Mouse (Mus musculus) adrenal gland, postnatal 0 days (tissue): ENCODE data around the gene Tnnc2. TPM values are rescaled to one million over a fixed set of nuclear protein-coding genes. Genes with fewer than 3 reads are reported as not detected.

Experiments used
- polyA plus RNA-seq: library from polyadenylated mRNA; unstranded; fragments of >200 nt; fragmentation: Nextera tagmentation; extraction: Ambion mirVana; gene quantifications from 2 replicates; pipeline ENCODE4 v1.2.1, GENCODE M21; 2015

The Tnnc2 gene
- polyA plus RNA-seq = 19.4 and 89.9 TPM in 2 replicates

DNA sequence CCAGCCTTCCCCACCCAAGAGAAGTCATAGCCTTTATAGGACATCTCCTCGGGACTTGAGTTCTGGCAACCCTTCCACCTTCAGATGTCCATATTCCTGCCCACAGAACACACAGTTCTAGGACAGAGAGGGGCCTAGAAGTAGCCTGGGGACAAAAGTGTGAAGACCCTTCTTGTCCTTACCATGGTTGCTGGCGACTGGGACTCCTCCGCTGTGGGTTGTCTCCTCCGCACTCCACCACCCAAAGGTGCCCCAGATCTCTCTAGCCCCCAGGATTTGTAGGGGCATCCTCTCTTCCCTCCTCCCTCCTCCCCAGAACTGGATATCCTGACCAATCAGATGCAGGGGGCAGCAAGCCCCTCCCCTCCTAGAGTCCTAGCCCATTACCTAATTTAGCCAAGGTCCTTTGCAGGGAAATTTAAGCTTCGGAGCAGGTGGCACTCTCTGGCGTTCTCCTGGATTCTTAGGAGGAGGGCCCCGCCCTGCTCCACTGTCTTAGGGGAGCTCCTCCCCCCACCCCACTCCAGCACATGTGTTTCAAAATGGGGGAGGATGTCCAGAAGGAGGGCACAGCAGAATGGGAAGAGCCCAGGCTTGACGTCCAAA, at the start of gene Tnnc2:
Tnnc2 (minus strand) TSS at position 487 of the 606 bp plus-strand sequence.

DNA sequence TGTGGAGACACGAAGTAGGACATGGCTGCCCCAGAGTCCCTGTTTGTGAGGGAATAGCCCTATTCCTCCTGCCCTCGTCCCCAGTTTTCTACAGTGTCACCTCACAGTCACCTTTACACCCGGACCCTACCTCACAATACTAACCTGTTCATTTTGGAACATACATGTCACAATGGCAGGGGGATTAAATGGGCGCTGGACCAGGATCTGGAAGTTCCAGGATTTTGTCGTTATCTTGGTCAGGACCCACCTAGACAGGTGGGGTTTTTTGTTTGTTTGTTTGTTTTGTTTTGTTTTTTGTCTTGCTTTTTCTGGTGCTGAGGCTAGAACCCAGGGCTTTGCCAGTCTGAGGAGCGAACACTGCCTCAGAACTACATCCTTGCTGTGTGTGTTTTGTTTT, 48.7 kb upstream of the Tnnc2 start, which contains the start of gene Spata25:
Spata25 (minus strand) TSS at position 101 of the 400 bp plus-strand sequence.

DNA sequence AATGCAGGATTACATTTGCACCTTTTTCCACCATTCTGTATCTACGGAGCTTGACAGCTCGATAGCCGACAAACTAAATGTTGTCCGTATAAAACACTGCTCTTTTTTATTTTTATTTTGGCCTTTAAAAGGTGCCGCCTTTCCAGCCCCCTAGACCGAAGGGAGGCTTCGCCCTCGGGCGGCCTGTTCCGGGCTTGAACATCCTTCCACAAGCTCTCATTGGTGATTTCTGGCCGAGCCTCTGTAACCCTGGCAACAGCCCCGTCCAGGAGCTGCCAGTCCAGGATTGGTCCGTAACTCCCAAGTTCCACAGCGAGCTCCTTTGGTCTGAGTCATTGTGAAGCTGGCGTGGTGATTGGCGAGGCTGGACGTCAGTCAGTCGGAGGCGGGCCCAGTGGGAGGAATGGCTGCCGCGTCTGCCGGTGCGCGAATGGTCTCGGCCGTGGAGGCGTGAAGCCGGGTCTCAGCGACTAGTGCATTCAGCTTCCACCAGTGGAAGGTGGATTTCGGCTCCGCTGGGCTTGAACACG, 42.9 kb upstream of the Tnnc2 start, which contains the start of gene Zswim1:
Zswim1 (plus strand) TSS at position 51 of the 530 bp plus-strand sequence.

GRCm38 (mm10) chr2:164804533-164805331, 25.0 kb upstream of the Tnnc2 start, which contains the start of the genes Acot8 and Zswim3:
Gene Acot8 (minus strand): TSS chr2:164804882.
Gene Zswim3 (plus strand): TSS chr2:164805098.

GRCm38 (mm10) chr2:164785481-164786387, 6.0 kb upstream of the Tnnc2 start, which contains the start of gene Snx21:
Gene Snx21 (plus strand): TSS chr2:164785823.

DNA sequence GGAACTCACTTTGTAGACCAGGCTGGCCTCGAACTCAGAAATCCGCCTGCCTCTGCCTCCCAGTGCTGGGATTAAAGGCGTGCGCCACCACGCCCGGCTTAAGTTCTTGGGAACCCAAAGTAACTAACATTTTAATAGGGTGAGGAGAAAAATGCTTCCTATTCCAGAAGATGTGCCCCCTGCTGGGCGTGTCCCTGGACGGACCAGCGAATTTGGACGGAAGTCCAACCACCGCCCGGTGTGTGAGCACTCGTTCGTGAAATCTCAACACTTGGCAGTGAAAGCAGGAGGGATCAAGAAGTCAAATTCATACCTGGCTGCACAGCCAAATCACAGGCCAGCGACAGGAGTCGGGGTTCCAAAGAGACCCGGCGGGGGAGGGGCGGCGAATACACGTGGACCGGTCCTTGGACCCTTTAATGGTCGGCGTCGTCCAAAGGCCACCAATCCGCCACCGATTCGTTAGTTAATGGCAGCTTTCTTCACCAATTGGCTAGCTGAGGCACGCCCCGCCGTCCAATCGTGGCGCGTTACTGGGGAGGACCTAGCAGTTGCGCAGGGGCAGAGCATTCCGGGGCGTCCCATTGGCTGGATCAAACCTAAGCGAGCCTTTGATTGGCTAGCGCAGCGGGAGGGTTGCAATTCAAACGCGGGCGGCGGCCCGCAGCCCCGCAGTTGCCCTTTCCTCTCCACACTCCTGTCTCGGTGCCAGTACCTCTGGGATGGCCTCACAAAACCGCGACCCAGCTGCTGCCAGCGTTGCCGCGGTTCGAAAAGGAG, 10.3 kb downstream of the Tnnc2 start, which contains the start of gene Ube2c:
Ube2c (plus strand) TSS at position 641 of the 780 bp plus-strand sequence.

GRCm38 (mm10) chr2:164745843-164746479, 33.8 kb downstream of the Tnnc2 start, which contains the start of the genes Wfdc3 and Dnttip1:
Gene Wfdc3 (minus strand): TSS chr2:164745931.
Gene Dnttip1 (plus strand): TSS chr2:164745983.

Other genes with a start within 250 kb of the Tnnc2 start
- 3.7 and 24.5 TPM in 2 replicates for gene Wfdc2, start 217.6 kb downstream of the Tnnc2 start, polyA plus RNA-seq
- gene Spint3, start 206.5 kb downstream of the Tnnc2 start, polyA plus RNA-seq = not detected in 2 replicates
- gene Wfdc6a, start 194.5 kb downstream of the Tnnc2 start, polyA plus RNA-seq = 2.2 TPM in 2 replicates
- gene Eppin, start 186.4 kb downstream of the Tnnc2 start, polyA plus RNA-seq = 0.18 TPM in 1 of 2 replicates, not detected in the other
- not detected in 2 replicates for gene Wfdc6b, start 166.4 kb downstream of the Tnnc2 start, polyA plus RNA-seq
- gene Wfdc8, start 166.3 kb downstream of the Tnnc2 start, polyA plus RNA-seq = 0.26 TPM in 1 of 2 replicates, not detected in the other
- not detected in 2 replicates for gene Wfdc16, start 141.2 kb downstream of the Tnnc2 start, polyA plus RNA-seq
- gene Wfdc10, start 123.9 kb downstream of the Tnnc2 start, polyA plus RNA-seq = 0.33 TPM in 1 of 2 replicates, not detected in the other
- not detected in 2 replicates for gene Wfdc9, start 123.4 kb downstream of the Tnnc2 start, polyA plus RNA-seq
- gene Wfdc11, start 105.9 kb downstream of the Tnnc2 start, polyA plus RNA-seq = not detected in 2 replicates
- gene Wfdc13, start 94.9 kb downstream of the Tnnc2 start, polyA plus RNA-seq = 0.21 and 0.61 TPM in 2 replicates
- gene Spint4, start 81.5 kb downstream of the Tnnc2 start, polyA plus RNA-seq = not detected in 2 replicates
- not detected in 2 replicates for gene Spint5, start 64.7 kb downstream of the Tnnc2 start, polyA plus RNA-seq
- gene Wfdc3, start 34.0 kb downstream of the Tnnc2 start, polyA plus RNA-seq = 0.30 and 0.70 TPM in 2 replicates
- gene Dnttip1, start 34.0 kb downstream of the Tnnc2 start, polyA plus RNA-seq = 52.3 and 62.8 TPM in 2 replicates
- gene Ube2c, start 10.1 kb downstream of the Tnnc2 start, polyA plus RNA-seq = 79.0 and 81.0 TPM in 2 replicates
- gene Snx21, start 5.9 kb upstream of the Tnnc2 start, polyA plus RNA-seq = 34.8 and 51.2 TPM in 2 replicates
- 15.9 and 18.7 TPM in 2 replicates for gene Acot8, start 24.9 kb upstream of the Tnnc2 start, polyA plus RNA-seq
- 4.1 and 4.6 TPM in 2 replicates for gene Zswim3, start 25.1 kb upstream of the Tnnc2 start, polyA plus RNA-seq
- gene Zswim1, start 42.7 kb upstream of the Tnnc2 start, polyA plus RNA-seq = 7.9 and 12.0 TPM in 2 replicates
- gene Spata25, start 48.6 kb upstream of the Tnnc2 start, polyA plus RNA-seq = not detected in 2 replicates
- 120 and 175 TPM in 2 replicates for gene Ctsa, start 52.9 kb upstream of the Tnnc2 start, polyA plus RNA-seq
- gene Neurl2, start 53.5 kb upstream of the Tnnc2 start, polyA plus RNA-seq = 6.9 and 7.3 TPM in 2 replicates
- 15.2 and 19.5 TPM in 2 replicates for gene Pltp, start 77.7 kb upstream of the Tnnc2 start, polyA plus RNA-seq
- gene Pcif1, start 99.3 kb upstream of the Tnnc2 start, polyA plus RNA-seq = 65.8 and 77.0 TPM in 2 replicates
- 5.2 and 6.4 TPM in 2 replicates for gene Zfp335, start 131.8 kb upstream of the Tnnc2 start, polyA plus RNA-seq
- gene Mmp9, start 160.8 kb upstream of the Tnnc2 start, polyA plus RNA-seq = 1.8 and 2.3 TPM in 2 replicates
- gene Slc12a5, start 180.8 kb upstream of the Tnnc2 start, polyA plus RNA-seq = 1.0 and 2.0 TPM in 2 replicates